In genomic region chr13:55948591-55948990, GRCm38 (mm10) we compare ENCODE assay signal across 12 mouse cellular contexts.
"Had no signal": no experiment of that assay in that cellular context is flagged by ENCODE, and none has a peak within 500 bp of the region (broad histone marks: within the 10 kb centered on the region; RNA-seq: fewer than 3 reads in every experiment).

No protein-coding gene starts in this region.

- H3K36me3 ChIP-seq: limb, embryonic 13.5 days; neural tube, embryonic 15.5 days; stomach, embryonic 15.5 days had no signal

- ATAC-seq: lung, postnatal 0 days had no signal

- H3K9ac ChIP-seq: limb, embryonic 13.5 days; liver, embryonic 14.5 days; neural tube, embryonic 15.5 days; stomach, embryonic 15.5 days had no signal

- DNase-seq: kidney, adult 18-20 months; kidney, postnatal 10 days; left cerebral cortex, postnatal 4 days; lung, adult 2 months; lung, postnatal 36 days; right cerebral cortex, postnatal 14 days; thymus, postnatal 36 days had no signal

- H3K9me3 ChIP-seq: limb, embryonic 13.5 days; neural tube, embryonic 15.5 days; stomach, embryonic 15.5 days had no signal

- H3K4me1 ChIP-seq: limb, embryonic 13.5 days; neural tube, embryonic 15.5 days had no signal

- H3K27ac ChIP-seq: limb, embryonic 13.5 days; liver, embryonic 14.5 days; neural tube, embryonic 15.5 days; stomach, embryonic 15.5 days had no signal

- H3K4me3 ChIP-seq: limb, embryonic 13.5 days; neural tube, embryonic 15.5 days; stomach, embryonic 15.5 days had no signal

- H3K4me2 ChIP-seq: limb, embryonic 13.5 days; neural tube, embryonic 15.5 days; stomach, embryonic 15.5 days had no signal

- H3K27me3 ChIP-seq: neural tube, embryonic 15.5 days; stomach, embryonic 15.5 days had no signal
